Mouse (Mus musculus) kidney, adult 2 months (tissue): ENCODE measurements around the gene Jpt1.
A peak's percentile ranks its signal among the peaks of the same experiment; 100 is the strongest.
"Not testable (repeated sequence)": the region's sequence is repeated elsewhere in the genome, so short reads cannot be mapped to it uniquely, and the experiment has no call there.

Source experiments
- CTCF ChIP-seq: fragments of 200-500 bp; conservative IDR thresholded peaks from 2 replicates; pipeline ENCODE4 v1.5.1; 2011; ENCODE audit warnings: low read depth, mild to moderate bottlenecking, control low read depth, low read length, moderate library complexity, mixed read lengths; ENCODE audit not compliant: insufficient read depth, insufficient read length
- POLR2A ChIP-seq: fragments of 200-500 bp; IDR thresholded peaks from one replicate; pipeline ENCODE4 v1.6.1; 2011; ENCODE audit warnings: low read depth, low read length, control low read depth

GRCm38 (mm10) chr11:115454822-115455221 lies 59.4 kb downstream of the Jpt1 start:
- TF ChIP-seq POLR2A, result not testable (repeated sequence)
- 0 out of 2 replicates have a peak, but pooled peaks have one; percentile 6 for TF ChIP-seq CTCF
